Mouse (Mus musculus) heart, postnatal 14 days (tissue): ENCODE data around the gene Cuedc1. TPM values are rescaled to one million over a fixed set of nuclear protein-coding genes. Genes with fewer than 3 reads are reported as not detected.

Experiments used
- DNase-seq, 2 experiments: peaks; one replicate each; pipeline ENCODE4 v3.0.0; 2021 to 2022
- intact Hi-C: fragments of 180-260 bp; cut with DNase I; formaldehyde crosslinking; loops from one replicate; pipeline ENCODE4 v1.15.1; 2025
- total RNA-seq, 2 experiments: library from RNA; stranded (reverse); gene quantifications; 2 replicates each; pipeline ENCODE4 v1.2.3; 2021

Gene Cuedc1
- total RNA-seq, 2 experiments from 2014 or later, result 47.9 to 55.6 TPM

DNA sequence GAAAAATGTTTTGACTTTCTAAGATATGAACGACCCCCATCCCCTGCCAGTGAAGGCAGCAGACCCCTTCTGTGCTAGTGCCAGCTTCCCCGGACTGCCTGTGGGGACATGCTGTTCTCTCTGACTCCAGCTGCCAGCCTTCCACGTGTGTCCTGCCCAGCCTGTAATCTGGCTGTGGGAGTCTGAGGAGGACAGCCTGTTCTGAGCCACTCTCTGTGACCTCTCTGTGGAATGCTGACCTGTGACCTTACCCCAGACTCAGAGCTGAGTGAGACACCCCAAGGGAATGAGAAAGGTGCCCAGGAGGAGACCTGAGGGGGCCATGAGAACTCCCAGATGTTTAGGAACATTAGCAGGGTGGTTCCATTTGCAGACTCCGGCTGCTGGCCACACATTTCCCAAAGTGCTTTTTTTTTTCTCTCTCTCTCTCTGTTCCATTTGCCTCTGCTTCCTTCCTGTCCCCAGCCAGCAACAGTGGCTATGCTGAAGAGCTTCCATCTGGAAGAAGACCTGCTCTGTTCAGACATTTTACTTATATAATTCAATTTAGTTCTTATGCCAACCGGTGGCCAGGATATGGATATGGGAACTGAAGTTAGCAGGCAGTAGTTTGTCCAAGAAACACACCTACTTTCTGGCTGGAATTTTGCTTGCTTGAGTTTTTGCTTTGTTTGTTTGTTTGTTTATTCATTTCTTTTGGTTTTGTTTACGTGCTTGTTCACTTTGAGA lies 15.8 kb downstream of the Cuedc1 start:
- intact Hi-C loops, result no loop called here
- DNase-seq, result peak; percentile 67 to 68

DNA sequence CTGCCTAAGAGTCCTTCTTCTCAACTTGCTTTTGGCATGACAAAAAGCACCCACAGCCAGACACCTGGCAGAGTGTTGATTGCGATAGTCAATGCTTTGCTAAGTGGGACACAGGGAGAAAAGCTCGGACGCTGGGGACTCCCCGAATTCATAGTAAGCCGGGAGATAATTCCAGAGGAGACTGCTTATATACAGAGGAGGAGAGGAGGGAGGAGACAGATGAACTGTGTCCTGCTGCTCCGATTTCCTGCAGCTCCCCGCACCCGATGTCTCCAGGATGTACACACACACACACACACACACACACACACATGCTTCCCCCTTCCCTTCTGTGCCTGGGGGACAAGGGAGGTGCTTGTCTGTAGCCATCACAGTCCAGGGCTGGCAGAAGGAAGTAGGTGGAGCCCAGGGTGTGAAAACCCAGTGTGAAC lies 17.0 kb downstream of the Cuedc1 start:
- intact Hi-C loops, result loop anchor here (5.0 kb wide), 2 partner anchors 48 to 67 kb away; partner anchors contain the start of gene Vezf1
- DNase-seq, result peak; percentile 68 to 71

DNA sequence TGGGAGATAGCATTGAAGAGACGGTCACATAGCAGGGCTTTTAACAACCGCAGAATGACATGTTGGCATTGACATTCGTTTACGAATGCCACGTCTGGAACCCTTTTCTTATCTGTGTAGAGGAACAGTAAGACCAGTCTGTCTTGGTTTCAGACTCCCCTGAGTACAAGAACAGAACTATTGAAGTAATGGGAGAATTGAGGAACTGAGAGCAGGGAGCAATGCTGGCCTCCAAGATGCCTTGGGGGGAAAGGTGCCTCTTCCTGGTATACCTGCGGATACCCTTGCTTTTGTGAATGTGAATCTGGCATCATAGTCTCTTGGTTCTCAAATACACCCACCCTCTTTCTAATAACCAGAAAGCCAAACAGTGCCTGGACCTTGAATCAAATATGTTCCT lies 18.7 kb downstream of the Cuedc1 start:
- intact Hi-C loops, result loop anchor here (5.0 kb wide), 2 partner anchors 49 to 66 kb away; partner anchors contain the start of gene Vezf1
- no peak for DNase-seq

DNA sequence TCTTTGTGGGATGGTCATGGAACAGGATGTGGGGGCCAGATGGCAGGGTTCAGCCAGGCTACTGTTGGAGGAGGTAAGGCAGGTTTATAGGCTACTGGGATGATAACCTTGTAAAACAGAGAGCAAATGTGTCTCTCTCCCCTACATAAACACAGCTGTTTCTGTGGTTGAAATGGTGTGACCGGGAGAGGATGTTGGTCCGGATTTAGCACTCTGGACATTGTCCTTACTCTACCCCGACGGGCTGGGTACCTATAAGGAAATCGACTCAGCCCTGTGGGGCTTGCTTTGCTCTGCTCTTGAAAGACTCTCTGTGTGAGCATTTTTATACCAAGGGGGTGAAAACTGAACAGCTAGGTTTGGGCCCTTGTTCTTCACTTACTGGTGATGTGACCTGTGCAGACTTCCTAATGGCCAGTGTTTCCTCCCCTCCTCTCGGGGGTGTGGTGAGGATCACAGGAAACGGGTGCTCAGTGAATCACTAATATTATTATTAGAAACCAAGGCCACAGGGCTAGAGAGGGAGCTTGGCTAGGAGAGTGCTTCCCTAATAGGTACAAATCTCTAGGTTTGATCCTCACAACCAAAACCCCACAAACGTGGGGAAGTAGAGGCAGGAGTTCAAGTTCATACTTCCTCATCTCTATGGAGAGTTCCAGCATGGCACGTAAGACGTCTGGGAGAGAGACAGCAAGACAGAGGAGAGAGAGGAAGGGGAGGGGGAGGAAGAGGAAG lies 19.7 kb downstream of the Cuedc1 start:
- intact Hi-C loops, result loop anchor here (2.0 to 5.0 kb wide), 4 partner anchors 19 to 65 kb away; partner anchors contain the start of genes Cuedc1 and Vezf1

DNA sequence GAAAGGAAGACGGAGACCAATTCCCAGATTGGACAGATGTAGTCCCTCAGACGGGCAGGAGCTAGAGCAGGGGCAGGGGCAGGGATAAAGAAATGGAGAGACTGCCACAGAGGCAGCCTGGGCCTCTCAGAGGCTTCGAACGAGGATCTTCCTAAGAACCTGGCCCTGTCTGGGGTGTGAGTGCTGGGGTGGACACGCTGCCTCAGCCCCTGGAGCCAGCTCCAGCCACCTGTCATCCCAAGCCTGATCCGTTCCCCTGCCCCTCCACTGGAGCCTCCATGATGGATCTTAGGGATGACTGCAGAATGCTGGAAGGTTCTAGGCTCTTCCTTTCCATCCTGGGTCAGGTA lies 20.2 kb downstream of the Cuedc1 start:
- intact Hi-C loops, result loop anchor here (2.0 to 5.0 kb wide), 4 partner anchors 19 to 64 kb away; partner anchors contain the start of genes Cuedc1 and Vezf1
- DNase-seq, result peak in 1 of 2 experiments; percentile 42

More for the DNA sequence above, 19.7 kb downstream of the Cuedc1 start:
- DNase-seq, result peak; percentile 45 to 47

DNA sequence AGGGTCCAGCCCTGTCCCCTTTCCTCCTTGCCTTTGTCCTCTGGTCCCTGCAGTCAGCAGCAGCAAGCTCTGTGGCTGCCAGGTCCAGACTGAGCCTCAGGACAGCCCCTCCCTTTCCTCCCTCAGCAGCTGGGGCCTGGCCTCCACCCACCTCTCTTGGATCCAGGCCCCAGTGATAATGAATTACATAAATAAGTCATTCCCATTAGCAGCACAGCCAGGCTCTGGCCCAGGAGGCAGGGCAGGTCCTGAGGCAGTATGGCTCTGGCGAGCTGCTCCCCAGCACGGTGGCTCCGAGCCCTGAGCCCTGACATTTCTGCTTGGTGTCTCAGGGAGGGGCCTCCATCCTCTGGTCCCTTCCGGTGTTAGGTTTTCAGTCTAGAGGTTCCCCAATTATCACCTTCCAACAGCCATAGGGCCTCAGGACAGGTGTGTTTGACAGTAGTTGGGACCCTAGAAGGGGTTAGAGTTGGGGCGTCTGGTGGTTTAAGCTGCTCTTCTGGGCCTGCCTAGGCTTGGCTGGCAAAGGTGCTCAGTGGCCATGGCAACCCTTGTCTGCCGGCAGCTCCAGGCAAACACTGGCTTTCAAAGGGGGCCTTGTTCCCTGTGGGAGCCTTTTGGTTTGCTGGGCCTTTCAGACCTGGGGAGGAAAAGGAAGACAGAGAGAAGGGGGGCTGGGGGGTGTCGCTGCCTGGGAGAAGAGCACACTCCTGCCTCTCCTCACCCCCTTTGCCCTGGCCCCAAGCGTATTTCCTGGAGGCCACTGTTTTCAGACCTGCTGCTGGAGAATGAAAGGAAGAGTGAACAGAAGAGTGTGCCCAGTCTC lies 21.2 kb downstream of the Cuedc1 start:
- peak; percentile 90 to 92 for DNase-seq
- intact Hi-C loops, result loop anchor here (2.0 to 5.0 kb wide), 4 partner anchors 20 to 63 kb away; partner anchors contain the start of genes Cuedc1 and Vezf1

DNA sequence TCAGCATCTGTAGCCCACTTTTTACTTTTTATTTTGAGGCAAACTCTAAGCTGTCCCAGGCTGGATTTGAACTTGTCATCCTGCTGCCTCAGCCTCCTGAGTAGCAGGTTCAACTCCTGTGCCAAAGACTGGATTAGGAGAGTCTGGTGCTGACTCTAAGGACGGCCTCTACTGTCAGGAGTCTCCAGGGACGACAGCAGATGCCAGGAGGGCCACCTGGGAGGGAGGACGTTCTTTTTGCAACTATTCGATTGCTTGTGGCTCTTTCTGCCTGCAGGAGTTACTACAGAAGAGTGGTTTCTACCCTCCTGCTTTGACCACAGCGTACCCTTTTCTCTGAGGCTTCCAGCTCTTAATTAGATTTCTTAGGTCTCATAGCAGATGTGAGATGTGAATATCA lies 24.7 kb downstream of the Cuedc1 start:
- DNase-seq, result no peak
- intact Hi-C loops, result no loop called here

DNA sequence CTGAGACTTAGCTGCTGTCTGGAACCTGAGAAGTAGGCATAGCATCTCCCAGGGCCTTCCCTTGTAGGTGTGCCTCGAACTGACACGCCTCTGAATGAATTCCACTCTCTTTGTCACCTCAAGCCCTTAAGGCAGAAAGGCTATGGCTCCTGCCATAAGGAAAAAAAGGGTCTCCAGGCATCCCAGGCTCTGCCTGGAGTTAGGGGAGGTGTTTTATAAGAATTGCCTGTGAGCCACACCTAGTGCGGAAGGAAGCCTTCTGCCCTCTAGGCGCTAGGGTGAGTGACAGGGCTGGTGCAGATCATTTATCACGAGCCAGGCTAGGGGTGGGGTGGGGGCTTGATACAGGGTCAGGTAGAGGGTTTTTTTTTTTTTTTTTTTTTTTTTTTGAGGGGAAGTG lies 25.2 kb downstream of the Cuedc1 start:
- no peak for DNase-seq
- intact Hi-C loops, result no loop called here

DNA sequence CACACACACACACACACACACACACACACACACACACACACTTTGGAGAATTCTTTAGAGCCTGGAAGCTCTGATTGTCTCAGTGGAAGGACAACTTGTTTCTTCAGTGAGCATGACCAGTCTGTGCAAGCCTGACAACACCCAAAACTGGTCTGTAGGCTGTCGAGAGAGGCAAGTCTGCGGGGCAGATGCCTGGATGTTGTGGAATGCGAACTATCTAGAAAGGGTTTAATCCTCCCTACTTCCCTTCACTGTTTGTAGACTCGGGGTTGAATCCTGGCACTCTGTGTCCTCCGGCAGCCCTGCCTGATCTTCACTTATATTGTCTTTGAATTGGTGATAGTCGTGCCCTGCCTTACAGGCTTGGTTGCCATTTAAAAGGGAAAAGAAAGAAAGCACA lies 25.9 kb downstream of the Cuedc1 start:
- DNase-seq, result no peak
- intact Hi-C loops, result no loop called here

DNA sequence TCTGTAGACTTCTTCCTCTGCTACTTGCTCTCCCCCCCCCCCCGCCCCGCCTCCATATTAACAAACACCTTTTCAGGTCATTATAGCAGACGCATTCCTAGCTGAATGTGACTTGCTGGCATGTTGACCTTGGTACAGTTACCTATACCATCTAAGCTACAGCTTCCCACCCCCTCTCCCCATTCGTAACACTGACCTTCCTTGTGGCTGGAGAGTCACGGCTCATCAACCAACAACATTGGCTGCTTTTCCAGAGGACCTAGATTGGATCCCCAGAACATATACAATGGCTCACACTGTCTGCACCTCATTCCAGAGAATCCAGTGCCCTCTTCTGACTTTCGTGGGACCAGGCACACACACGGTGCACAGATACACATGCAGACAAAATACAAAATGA lies 27.6 kb downstream of the Cuedc1 start:
- intact Hi-C loops, result no loop called here
- DNase-seq, result no peak

DNA sequence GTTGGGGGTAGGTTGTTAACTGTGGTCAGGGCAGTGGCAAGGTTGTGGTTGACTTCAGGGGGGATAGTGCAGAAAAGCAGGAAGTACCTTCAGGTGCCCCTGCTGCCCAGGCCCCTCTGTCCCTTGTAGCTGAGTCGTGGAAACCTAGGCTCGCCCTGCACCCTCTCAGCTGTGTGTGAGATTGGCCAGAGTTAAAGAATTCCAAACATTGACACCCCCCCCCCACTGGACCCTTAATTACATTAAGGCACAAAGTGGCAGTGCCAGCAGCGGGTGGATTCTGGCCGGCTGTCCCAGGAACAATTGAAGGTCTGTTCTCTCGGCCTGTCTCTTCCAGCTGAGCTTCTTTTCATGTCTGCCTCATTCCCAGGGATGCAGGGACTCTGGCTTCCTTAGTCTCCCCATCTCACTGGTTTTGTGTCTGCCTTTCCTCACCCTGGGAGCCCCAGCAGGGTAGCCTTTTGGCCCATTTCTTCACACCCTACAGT lies 28.5 kb downstream of the Cuedc1 start:
- no peak for DNase-seq
- intact Hi-C loops, result no loop called here

DNA sequence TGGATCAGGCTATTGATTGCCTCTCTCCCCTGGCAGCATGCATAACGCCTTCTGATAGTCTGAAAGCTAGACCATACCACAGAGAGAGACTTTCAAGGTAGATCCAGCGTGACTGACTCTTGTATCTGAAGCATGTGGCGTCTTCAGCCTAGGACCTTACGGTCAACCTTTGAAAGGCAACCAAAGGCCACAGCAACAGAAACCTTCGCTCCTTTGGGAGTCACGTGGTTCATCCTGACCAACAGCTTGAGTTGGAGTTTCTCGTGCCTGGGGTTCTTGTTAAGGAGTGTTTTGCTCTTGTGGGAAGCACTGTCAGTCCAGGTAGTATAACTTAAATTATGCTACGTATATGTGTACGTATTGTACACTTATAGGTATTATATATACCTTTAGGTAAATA lies 30.6 kb downstream of the Cuedc1 start:
- DNase-seq, result no peak
- intact Hi-C loops, result no loop called here

DNA sequence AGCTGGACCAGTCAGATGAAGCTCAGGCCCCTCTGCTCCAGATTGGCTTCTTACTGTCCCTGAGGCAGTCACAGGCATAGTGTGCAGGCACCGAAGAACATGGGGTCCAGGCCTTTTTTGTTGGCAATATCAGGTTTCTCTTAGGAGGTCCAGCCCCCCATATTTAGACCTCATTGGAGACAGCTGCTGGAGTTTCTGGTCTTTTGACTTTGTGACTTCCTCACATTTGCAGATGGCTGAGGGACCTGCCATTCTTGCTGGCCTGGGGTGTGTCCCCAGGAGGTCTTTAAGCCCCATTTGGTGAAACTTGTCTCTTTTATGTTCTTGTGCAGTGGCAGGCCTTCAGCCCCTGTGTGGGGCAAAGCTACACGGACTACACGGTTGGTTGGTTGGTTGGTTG lies 31.4 kb downstream of the Cuedc1 start:
- no peak for DNase-seq
- intact Hi-C loops, result no loop called here

DNA sequence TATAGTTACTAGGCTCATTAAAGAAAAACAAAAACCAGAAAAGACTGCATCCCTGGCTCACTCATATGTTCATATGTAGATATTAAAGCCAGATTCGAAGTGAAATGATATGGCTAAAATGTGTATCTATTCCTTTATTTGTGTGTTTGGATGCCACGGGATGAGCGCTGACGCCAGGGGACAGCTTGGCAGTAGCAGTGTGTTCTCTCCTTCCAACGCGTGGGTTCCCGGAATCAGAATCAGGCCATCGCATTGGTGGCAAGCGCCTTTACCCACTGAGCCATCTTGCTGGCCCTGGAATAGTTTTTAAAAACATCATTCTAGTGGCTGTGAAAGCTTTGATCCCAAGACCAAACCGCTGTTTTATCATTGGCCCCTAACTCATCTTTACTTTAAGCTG lies 32.1 kb downstream of the Cuedc1 start:
- DNase-seq, result no peak
- intact Hi-C loops, result no loop called here

DNA sequence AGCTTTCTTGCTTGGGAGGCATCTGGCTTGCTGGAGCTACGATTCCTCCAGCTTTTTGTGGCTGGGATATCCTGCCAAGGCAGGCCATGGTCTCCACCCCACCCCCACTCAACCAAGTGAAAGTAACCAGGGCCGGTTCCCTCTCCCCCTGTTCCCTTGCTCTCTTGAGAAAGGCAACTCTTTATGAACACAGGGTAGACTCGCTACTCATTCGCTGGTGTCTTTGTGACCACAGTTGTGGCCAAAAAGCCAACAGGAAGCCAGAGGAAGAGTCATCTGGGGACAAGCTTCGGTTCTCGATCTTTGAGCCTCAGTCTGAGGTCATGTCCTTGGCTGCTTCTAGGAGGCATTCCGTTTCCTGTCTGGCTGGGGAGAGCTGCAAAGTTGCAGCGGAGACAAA lies 34.0 kb downstream of the Cuedc1 start:
- peak; percentile 77 to 84 for DNase-seq
- intact Hi-C loops, result loop anchor here (2.0 kb wide), 1 partner anchor 27 kb away; no protein-coding TSS in a partner anchor

DNA sequence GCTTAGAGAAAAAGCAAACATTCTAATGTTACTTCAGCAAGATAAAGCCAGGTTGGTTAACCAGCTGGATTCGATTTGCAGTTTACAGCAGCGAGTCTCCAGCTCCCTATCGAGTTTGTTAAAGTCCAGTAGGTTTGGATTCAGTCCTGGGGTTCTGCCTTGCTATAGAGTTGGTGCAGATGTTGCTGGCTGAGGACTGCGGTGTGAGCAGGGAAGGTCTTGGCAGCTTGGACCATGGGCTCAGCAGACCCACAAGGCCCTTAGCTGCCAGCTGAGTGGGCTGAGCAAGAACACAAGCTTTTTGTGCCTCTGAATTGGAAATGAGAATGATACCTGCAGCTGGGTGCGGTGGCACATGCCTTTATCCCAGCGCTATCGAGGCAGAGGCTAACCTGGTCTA lies 37.4 kb downstream of the Cuedc1 start:
- DNase-seq, result no peak
- intact Hi-C loops, result no loop called here

DNA sequence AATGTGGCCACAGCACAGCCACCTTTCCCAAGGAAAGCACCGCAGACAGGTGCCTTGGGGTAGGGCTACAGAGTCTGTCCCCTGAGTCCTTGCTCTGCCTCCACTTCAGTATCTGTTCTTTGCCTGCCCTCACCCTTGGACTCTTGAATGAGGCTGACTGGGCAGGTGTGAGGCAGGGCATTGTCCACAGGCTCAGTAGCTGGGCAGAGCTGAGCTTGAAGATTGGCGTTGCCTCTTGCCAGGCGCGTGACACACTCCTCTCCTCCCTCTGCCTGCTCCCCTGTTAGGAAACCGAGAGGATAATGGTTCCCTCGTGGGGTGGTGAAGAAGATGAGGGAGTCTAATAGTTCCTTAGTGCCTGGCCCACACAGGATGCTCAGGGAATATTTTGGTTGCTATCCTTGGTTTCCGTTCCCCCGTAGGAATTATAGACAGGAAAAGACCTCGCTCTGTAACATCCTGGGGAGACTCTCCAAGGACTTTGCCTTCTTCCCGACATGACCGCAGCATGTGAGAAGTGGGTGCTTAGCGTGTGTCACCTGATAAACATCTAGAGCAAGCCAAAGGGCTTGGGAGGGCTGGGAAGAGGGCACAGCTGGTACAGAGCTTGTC lies 40.1 kb downstream of the Cuedc1 start:
- DNase-seq, result no peak
- intact Hi-C loops, result no loop called here

DNA sequence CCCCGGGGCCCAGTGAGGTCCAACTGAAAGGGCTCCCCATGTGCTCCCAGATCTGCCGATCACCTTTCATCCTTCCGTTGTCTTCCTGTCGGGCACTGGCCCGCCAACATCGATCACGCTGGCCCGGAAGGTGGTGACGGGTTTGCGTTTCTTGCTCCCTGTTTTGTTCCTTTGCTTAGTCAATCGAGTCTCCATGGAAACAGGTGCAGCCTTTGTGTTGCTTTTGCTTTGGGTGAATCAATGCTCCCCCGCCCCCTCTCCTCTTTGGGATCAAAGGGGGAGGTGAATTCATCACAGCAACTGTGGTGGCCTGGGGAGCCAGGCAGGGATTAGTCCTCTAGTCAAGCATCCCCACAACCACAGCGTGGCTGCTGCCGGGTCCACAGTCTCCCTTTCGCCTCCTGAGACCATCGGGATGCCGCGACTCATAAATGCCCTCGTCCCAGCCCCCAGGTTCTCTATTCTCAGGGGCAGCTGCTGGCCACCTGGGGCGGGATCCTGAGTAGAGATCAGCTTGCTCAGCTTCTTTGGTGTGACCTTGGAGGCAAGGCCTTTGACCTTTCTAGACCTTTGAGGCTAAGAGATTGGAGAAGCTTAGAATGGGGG lies 41.5 kb downstream of the Cuedc1 start:
- intact Hi-C loops, result no loop called here
- DNase-seq, result no peak
